ENCODE assay signal across 8 mouse cellular contexts in the genomic region with DNA sequence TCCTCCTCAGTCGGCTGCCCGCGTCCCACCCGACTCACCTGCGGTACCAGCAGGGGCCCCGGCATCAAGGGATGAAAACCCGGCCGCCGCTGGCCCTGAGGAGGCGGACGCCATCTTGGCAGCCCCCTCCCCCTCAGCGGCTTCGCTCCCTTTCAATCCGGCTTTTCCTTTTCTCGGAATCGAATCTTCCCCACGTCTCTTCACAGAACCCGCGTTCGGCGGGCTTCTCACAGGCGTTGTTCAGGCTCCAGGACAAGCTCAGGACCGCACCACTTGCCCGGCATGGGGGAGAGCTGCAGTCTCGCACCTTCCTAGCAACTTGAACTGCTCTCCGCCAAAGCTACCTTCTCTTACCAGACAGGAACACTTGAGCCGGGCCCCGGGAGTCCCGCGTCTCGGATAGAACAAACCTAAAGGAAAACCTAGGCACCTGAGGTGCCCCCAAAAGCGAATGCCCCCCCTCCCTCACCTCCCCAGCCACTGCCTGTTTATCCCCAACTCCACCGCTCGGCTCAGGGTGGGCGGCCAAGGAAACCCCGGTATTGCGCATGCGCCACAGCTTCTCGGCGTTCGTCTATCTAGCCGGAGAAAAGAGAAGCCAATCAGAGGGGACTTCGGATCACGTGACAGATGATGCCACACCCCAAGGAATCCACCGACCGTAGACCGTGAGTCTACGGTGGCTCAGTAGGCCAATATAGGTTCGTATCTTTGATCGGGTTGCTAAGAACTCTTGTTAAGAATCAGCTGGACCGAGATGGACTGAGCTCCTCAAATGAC. TPM values are rescaled to one million over a fixed set of nuclear protein-coding genes. Genes with fewer than 3 reads are reported as not detected.
DNase-seq lines count a peak whose midpoint lies in the region; ATAC-seq lines count a peak whose summit lies in the region.

A gene (minus strand): TSS at position 593 of the 780 bp plus-strand sequence.

- H3K27me3 ChIP-seq in forebrain, embryonic 14.5 days (replicated peaks; ENCODE audit: control insufficient read depth, insufficient read depth, low read length), result no peaks in the 10 kb centered on the region
- H3K27me3 ChIP-seq in neural tube, embryonic 15.5 days (replicated peaks), result no peaks in the 10 kb centered on the region

- H3K4me2 ChIP-seq in forebrain, embryonic 14.5 days (ENCODE audit: low read length), result peak within 1 kb of the TSS; percentile 81
- H3K4me2 ChIP-seq in neural tube, embryonic 15.5 days, result peak within 1 kb of the TSS; percentile 77

- intact Hi-C loops in heart, postnatal 14 days (cut with DNase I), result no loop called here

- H3K4me3 ChIP-seq in forebrain, embryonic 14.5 days (ENCODE audit: low read depth, low read length), result peak within 1 kb of the TSS; percentile 93
- H3K4me3 ChIP-seq in neural tube, embryonic 15.5 days (replicated peaks), result peak within 1 kb of the TSS; percentile 97

- H3K9ac ChIP-seq in forebrain, embryonic 14.5 days (ENCODE audit: low read length), result peak within 1 kb of the TSS; percentile 92
- peak within 1 kb of the TSS; percentile 95 for H3K9ac ChIP-seq in neural tube, embryonic 15.5 days (replicated peaks)

- peak; percentile 92 for ATAC-seq in forebrain, embryonic 14.5 days
- ATAC-seq in neural tube, embryonic 15.5 days (ENCODE audit: low FRiP score), result peak; percentile 93

- no peaks in the 10 kb centered on the region for H3K9me3 ChIP-seq in forebrain, embryonic 14.5 days (replicated peaks; ENCODE audit: control insufficient read depth, low read length)
- H3K9me3 ChIP-seq in neural tube, embryonic 15.5 days (replicated peaks), result no peaks in the 10 kb centered on the region

- DNase-seq in ES-CJ7 (ENCODE audit: low read depth, low spot score), result peak; percentile 100
- peak; percentile 96 for DNase-seq in cerebellum, adult 11 months
- peak; percentile 100 for DNase-seq in forebrain, embryonic 14.5 days (ENCODE audit: low spot score)
- DNase-seq in heart, postnatal 14 days, result peak; percentile 95 to 96
- DNase-seq in layer of hippocampus, adult 11-12 months (ENCODE audit: low spot score), result peak; percentile 96
- DNase-seq in lung, adult 18-20 months, result peak; percentile 96 to 98
- DNase-seq in testis, postnatal 14 days (ENCODE audit: low spot score), result peak; percentile 98

- WGBS in forebrain, embryonic 14.5 days, result under 1% methylated on average over 51 of the region's 51 CpGs
- WGBS in neural tube, embryonic 15.5 days, result under 1% methylated on average over 51 of the region's 51 CpGs

- H3K27ac ChIP-seq in forebrain, embryonic 14.5 days (ENCODE audit: low read depth, low read length), result peak within 1 kb of the TSS; percentile 76
- peak within 1 kb of the TSS; percentile 90 for H3K27ac ChIP-seq in neural tube, embryonic 15.5 days (replicated peaks)

- no peaks in the 10 kb centered on the region for H3K36me3 ChIP-seq in forebrain, embryonic 14.5 days (ENCODE audit: control insufficient read depth, insufficient read depth, low read length)
- no peaks in the 10 kb centered on the region for H3K36me3 ChIP-seq in neural tube, embryonic 15.5 days

- H3K4me1 ChIP-seq in forebrain, embryonic 14.5 days (ENCODE audit: control insufficient read depth, insufficient read depth, low read length), result peaks cover 10% of the 10 kb centered on the region
- peaks cover 24% of the 10 kb centered on the region for H3K4me1 ChIP-seq in neural tube, embryonic 15.5 days

RNA-seq across cellular contexts. Expression of the gene that starts here (rescaled TPM):
- polyA plus RNA-seq in forebrain, embryonic 14.5 days (2014; fragmentation: Nextera tagmentation; extraction: Ambion mirVana), result 14.2 and 16.4 TPM in 2 replicates
- 10 to 100 TPM; 18.3 to 19.2 TPM for total RNA-seq in heart, postnatal 14 days (2021)
- polyA plus RNA-seq in neural tube, embryonic 15.5 days (2015; fragmentation: Nextera tagmentation; extraction: Ambion mirVana), result 15.5 and 16.5 TPM in 2 replicates

Comparison
In these comparisons a context has a peak if more than half of its experiments do, and no peak if none do; other contexts are left out.
1. Peak in every context shown above with its lines: DNase-seq, ATAC-seq, H3K4me3 ChIP-seq and H3K27ac ChIP-seq.